Mouse (Mus musculus) mouse embryonic stem cell (cell line): Measurements from ENCODE around the gene Lmod1.

Experiments used
- in situ Hi-C, 2 experiments: fragments of 300-500 bp; cut with MboI; formaldehyde crosslinking; loops; 1 replicate in 1 of 2; 3 replicates in 1 of 2; pipeline ENCODE4 v1.14.3; 2019 to 2020; ENCODE audit warnings: low sequenced_read_pairs in 2 of 2, low pct_unique_long_range_greater_than_20kb in 1 of 2, mixed read lengths in 1 of 2; ENCODE audit not compliant: unreplicated experiment in 1 of 2

Lmod1 gene

GRCm38 (mm10) chr1:135324571-135324970 lies at the start of gene Lmod1:
Gene Lmod1, plus strand, starts transcription at chr1:135324807.
- in situ Hi-C loops: no loop called here

DNA sequence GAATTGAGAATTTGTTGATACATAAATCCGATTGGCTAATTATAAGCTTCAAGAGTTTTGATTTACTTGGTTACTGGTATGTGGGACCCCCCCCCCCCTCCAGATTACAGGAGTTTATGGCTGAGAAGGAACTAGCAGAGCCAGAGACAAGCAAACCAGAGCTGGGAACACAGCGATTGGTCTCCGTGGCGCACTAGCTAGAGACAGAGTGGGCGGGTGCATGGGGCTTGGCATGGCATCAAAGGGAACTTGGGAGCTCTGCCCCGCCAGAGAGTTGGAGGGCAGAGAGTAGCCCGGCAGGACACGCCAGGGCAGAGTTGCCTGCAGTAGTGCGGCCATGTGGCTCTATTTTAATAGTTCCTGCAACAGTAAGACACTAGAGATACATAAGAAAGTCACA lies 44.0 kb upstream of the Lmod1 start:
- in situ Hi-C loops: no loop called here

GRCm38 (mm10) chr1:135281841-135282240 lies 42.8 kb upstream of the Lmod1 start:
- in situ Hi-C loops: no loop called here

GRCm38 (mm10) chr1:135282536-135283286 lies 41.9 kb upstream of the Lmod1 start:
- in situ Hi-C loops: no loop called here

DNA sequence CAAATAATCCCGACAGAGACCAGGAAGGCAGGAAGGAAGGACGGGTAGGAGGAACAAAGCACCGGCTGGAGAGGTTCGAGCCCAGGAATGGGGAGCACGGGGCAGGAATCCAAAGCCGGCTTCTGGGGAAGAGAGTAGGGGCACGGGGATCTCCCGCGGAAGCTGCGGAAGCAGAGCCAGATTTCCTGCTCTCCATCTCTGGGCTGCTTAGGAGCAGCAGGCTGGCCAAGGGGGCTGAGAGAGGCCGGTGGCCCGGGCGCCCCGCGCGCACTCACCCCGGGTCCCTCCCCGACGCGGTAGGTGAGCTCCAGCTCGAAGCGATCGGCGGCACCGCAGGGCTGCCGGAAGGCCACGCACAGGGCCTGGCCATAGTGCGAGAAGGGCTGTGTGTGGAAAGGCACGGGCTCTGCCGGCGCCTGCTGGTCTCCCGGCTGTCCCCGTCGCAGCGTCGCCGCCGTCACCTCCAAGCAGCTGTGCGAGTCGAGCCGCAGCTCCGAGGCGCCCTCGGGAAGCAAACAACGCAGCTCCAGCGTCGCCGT lies 41.3 kb upstream of the Lmod1 start:
- in situ Hi-C loops: no loop called here

DNA sequence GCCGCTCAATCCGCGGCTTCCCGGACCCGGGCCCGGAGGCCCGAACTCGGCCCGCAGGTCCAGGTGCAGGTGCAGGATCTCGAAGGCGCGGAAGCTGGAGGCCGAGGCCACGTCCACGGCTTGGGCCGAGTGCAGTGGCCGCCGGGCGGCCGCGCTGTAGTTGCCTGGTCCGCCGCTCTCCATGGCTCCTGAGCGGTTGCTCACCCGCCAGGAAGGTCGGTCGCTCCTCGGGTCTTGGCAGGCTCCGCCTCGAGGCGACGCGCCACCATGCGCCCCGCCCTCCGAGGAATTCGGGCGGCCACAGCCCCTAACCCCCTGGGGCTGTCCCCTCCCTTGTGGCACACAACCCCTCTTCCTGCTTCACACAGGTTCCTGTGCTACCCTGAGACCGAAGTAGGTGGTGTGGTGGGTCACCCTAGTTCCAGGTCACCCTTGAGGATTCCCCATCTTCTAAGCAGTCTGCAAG lies 40.7 kb upstream of the Lmod1 start, which contains the start of gene Rnpep:
Gene Rnpep (minus strand): TSS at position 259 of the 466 bp plus-strand sequence.
- in situ Hi-C loops: no loop called here

- in situ Hi-C loops: no loop called here
These were observed 38.3 kb upstream of the Lmod1 start for GRCm38 (mm10) chr1:135286311-135286710.

GRCm38 (mm10) chr1:135290908-135291307 lies 33.7 kb upstream of the Lmod1 start:
- in situ Hi-C loops: no loop called here

GRCm38 (mm10) chr1:135311356-135311755 lies 13.3 kb upstream of the Lmod1 start:
- in situ Hi-C loops: no loop called here

GRCm38 (mm10) chr1:135312201-135312600 lies 12.4 kb upstream of the Lmod1 start:
- in situ Hi-C loops: no loop called here

GRCm38 (mm10) chr1:135313284-135314031 lies 11.1 kb upstream of the Lmod1 start, which contains the start of gene Timm17a:
Gene Timm17a, minus strand, starts transcription at chr1:135313778.
- in situ Hi-C loops: no loop called here

DNA sequence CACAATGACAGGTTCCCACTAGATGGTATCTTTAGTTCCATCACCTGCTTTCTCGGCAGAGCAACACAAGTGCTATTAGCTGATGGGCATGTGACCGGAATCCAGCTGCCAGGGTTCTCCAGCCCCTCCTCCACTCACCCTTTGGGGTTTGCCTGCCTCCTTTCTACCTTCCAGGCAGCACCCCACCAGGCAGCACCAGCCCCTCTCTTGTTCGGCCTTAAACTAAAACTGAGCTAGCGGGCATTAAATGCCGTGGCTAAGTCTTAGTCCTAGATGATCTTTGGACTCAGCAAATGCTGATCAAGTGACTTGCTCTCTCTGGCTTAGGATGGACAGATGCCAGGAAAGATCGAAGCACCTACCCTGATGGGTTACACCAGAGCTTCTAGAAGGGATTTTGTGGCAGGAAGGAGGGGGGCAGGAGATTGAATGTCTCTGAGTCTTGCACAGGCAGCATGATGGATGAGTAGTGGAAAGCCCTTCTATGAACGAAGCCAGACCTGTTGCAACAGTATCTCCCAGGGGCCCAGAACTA lies 1.2 kb upstream of the Lmod1 start:
- in situ Hi-C loops: no loop called here

DNA sequence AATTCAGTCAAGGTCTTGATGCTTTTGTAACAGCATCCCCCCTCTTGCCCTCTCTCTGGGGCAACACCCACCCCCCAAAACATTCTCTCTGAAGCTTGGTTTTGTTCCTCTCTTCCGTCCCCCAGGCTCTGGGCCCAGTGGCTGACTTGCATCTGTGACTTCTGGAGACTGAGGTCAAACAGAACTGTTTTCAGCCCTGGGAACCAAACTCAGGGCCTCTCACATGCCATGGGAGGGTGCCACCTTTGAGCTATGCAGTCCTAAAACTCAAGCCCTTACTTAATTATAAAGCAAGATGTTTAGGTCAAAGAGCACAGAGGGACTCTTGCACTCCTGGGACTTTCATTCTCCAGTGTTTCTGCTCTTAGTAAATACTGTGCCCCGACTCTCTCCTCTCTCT lies 1.3 kb downstream of the Lmod1 start:
- in situ Hi-C loops: no loop called here

DNA sequence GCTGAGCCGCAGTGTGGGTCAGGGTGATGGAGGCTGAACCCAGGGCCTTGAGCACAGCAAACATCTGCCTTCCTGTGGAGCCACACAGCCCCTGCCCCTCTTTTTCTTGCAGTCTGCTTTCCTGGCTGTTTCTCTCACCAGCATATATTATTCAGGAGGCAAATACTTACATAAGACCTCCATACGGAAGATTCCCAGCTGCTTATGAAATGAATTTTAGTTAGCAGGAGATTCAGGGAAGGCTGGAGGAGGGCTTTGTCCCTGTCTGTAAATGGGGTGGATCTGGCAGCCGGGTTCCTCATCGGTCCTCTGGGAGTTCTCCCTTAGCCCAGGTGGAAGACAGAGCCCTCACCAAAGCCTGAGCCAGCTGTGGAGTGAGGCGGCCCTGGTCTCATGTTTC lies 3.8 kb downstream of the Lmod1 start:
- in situ Hi-C loops: no loop called here

DNA sequence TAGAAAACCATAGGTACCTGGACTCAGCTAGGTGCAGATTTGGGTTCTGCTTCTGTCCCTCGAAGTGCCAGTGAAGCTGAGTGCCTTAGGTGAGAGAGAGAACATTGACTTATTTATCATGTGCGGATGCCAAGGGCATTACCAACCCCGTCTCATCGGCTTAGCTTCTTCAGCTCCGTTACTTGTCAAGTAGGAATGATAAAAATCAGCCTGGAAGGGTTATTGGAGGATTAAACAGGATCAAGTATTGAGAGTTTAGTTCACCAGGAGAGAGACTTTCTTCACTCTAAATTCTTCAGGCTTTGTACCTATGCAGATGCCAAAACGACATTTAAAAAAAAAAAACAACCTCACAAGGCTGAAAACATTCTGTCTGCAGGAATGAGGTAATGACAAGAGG lies 6.0 kb downstream of the Lmod1 start:
- in situ Hi-C loops: no loop called here

- in situ Hi-C loops: no loop called here
These were observed 17.3 kb downstream of the Lmod1 start for GRCm38 (mm10) chr1:135341947-135342346.

DNA sequence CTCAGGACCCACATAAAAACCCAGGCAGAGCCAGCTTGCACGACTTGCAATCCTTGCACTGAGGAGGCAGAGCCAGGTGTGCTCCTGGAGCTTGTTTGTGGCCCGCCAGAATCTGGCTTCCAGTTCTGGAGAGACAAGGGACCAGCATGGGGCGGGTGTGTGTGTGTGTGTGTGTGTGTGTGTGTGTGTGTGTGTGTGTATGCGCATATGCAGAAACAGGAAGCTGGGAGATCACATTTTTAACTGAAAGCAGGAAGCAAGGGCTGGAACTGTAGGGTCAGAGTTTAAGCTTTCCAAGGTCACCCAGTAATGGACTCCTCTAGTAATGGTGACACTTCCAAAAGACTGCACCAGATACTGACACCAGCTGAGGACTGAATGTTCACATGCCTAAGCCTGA lies 19.4 kb downstream of the Lmod1 start:
- in situ Hi-C loops: no loop called here

DNA sequence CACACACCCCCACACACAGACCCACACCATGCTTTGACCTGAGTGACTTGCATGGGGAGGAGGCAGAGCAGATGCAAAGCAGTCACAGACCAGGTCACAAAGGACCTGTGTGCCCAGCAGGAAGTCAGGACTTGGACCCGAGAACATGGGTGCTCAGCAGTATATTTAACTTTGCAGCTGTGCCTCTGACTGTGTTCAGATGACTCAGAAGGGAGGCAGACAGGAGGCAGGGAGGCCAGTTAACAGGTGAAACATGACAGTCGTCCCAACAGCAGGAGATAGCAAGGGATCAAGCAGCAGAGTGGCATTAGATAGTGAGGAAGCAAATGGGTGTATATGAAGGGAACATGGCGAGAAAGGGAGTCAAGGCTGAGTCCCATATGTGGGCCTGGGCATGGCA lies 22.3 kb downstream of the Lmod1 start:
- in situ Hi-C loops: no loop called here

DNA sequence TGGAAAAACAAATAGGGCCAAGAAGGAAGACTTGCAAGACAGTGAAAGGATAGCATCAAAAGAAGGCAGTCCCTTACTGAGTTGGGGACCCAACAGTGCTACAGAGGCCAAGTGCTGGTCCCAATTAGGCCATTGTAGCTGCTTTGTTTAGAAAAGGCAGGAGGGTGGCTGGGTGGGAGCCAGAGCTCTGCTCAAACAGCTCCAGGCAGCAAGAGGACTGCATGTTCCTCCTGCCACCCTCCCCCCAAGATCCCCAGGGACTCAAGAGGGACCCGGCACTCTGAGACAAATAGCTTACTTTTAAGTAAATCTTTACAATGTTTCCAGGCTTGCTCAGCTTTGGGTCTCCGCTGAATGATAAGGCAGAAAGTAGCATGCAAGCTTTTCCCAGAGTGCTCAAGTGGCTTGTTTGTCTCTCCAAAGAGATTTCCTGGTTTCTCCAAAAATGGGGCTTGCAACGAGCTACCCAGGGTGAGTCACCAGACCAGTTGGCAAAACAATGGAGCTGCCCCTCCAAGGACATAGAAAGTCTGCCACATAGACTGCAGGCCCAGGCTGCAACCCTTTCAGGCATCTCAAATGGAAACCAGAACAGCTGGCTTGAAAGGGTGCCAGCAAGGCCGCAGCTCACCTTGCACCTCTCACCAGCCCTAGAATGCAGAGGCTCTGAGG lies 23.0 kb downstream of the Lmod1 start:
- in situ Hi-C loops: no loop called here
